Mouse (Mus musculus): Measurements from ENCODE around the gene Abcc9. TPM values are rescaled to one million over a fixed set of nuclear protein-coding genes. Genes with fewer than 3 reads are reported as not detected.

Gene Abcc9
- 6.3 and 7.0 TPM in 2 replicates for polyA plus RNA-seq (2015; fragmentation: Nextera tagmentation; extraction: Ambion mirVana)

GRCm38 (mm10) chr6:142701652-142702637 is at the start of gene Abcc9:
TSS of gene Abcc9 (minus strand) at chr6:142702315.

GRCm38 (mm10) chr6:142571055-142571618 is 131.0 kb downstream of the Abcc9 start, which contains the start of gene Kcnj8:
TSS of gene Kcnj8 (minus strand) at chr6:142571614.

Other genes with a start within 250 kb of the Abcc9 start
- 0.05 and 0.06 TPM in 2 replicates for gene Gys2, start 229.2 kb downstream of the Abcc9 start, polyA plus RNA-seq (2015; fragmentation: Nextera tagmentation; extraction: Ambion mirVana)
- gene Ldhb, start 194.4 kb downstream of the Abcc9 start, polyA plus RNA-seq (2015; fragmentation: Nextera tagmentation; extraction: Ambion mirVana): 293 and 296 TPM in 2 replicates
- 16.4 and 17.6 TPM in 2 replicates for gene Kcnj8, start 130.7 kb downstream of the Abcc9 start, polyA plus RNA-seq (2015; fragmentation: Nextera tagmentation; extraction: Ambion mirVana)
- gene Cmas, start 54.4 kb upstream of the Abcc9 start, polyA plus RNA-seq (2015; fragmentation: Nextera tagmentation; extraction: Ambion mirVana): 47.8 and 48.4 TPM in 2 replicates
- not detected in 2 replicates for gene Sult6b2, start 102.2 kb upstream of the Abcc9 start, polyA plus RNA-seq (2015; fragmentation: Nextera tagmentation; extraction: Ambion mirVana)